Mouse (Mus musculus) cerebellum, adult 8-10 months (tissue): ENCODE measurements at regions not wholly inside any gene's neighbourhood (a gene's known extent, or its start where the extent isn't known, plus 50 kb on each side); places are given as distances from the start of the nearest gene placed in this dataset.

Experiments used
- DNase-seq: peaks from one replicate; pipeline ENCODE4 v3.0.0; 2022

DNA sequence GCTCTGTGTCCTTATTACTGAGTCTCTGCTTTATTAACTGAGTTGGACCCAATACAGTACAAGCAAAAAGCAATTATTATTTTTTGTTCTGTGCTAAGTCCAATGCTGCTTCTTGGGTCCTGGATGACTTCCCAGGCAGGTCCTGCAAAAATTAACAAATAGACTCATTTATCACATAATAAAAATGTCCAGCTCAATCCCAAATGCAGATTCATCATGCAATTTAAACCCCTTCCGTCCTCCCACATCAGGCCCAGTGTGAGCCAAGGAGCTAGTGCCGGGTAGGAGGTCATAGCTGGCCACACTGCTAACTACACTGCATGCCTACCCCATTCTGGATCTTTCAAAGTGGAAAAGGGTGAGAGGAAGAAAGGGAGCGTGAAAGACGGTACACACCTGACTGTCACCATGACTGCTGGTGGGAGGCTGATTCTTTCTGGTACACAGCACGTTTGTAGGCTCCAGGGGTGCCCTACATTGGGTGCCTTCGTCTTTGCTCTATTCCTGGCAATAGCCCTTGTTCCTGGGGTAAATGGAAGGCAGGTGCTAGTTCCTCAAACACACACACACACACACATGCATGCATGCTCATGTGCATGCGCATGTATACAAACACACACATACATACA lies 515.7 kb upstream of the Gm19410 start:
- DNase-seq = no peak

DNA sequence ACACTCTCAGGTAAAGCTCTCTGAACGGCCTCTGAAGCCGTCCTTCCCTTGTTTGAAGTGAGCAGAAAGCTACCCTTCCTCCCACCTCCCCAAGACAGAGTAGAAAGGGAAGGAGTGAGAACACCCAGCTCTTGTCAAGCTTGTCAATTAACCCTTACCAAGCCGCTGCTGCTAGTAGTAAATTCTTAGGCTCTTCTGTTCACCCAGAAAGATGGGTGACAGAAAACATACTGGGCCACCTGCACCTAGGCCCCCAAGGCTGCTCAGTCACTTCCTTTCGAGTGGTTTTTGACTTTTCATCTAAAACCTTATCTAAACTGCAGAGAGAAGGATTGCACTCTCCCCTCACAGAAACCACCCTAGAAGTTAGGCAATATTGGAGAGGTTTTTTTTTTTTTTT lies 514.9 kb upstream of the Gm19410 start:
- DNase-seq = no peak

DNA sequence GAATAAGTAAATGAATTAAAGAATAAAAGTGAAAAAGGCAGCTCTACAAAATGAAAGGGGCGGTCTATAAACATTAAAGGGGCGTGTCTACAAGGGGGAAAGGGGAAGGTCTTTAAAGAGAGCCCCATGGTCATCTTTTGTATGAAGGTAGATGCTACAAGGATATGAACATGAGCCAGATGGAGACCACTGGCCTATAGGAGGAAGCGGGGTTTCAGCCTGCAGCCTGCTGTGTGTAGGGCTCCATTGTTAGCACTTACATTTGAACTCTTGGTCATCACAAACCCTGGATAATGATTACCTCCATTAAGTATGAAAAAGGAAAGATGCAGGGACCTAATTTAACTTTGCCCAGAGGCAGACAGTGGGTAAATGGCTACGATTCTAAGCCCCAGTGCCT lies 511.6 kb upstream of the Gm19410 start:
- DNase-seq = no peak

DNA sequence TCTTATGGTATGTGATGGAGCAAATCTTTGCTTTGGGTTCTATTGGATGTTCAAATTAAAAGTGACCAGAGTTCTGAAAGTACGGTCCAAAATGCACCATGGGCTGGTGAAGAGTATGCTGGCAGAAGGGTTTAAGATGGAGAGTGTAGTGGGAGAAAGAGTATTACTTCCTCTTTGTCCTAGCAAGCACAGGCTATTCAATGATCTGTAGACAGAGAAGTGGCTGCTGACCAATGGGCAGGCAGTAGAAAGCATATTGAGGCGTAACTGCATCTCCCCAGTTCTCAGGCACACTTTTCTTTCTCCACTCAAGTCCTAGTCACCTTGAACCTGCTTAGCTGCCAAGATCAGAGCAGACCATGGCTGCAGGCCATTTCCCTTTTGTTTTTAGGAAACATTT lies 510.3 kb upstream of the Gm19410 start:
- DNase-seq = no peak

DNA sequence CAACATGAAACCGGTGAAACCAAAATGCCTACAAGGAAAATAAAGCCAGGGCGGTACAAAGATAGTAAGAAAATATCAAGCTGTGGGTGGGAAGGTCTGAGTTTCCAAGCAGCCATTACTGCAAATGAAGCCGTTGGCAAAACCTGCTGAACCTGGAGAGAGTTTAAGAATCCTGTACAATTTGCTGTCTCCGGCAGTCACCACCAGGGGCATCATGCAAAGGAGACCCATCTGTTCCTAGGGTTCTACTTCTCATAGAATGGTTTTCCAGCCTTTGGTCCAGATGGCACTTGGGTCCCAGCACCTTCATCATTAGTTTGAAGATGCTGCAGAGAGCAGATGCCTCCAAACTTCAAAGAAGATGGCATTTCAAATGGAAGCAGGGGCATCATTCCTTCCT lies 508.6 kb upstream of the Gm19410 start:
- no peak for DNase-seq

DNA sequence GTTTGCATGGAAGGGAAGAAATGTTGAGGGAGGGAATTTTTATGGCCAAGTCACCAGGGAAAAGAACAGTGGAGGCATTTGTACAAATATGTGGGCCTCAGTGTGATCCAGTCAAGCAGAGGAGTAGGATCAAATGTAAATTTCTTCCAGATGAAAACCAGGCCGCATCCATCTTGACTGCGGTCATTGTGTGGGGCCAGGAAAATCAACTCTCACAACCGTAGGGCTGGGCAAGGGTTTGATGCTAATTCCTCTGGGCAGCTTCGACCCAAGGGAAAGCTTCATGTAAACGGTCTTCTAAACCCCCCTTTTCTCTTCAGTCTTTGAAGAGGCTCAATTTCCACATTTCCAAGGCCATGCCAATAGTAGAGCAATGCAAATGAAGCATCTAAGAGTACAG lies 497.4 kb upstream of the Gm19410 start:
- DNase-seq = no peak

DNA sequence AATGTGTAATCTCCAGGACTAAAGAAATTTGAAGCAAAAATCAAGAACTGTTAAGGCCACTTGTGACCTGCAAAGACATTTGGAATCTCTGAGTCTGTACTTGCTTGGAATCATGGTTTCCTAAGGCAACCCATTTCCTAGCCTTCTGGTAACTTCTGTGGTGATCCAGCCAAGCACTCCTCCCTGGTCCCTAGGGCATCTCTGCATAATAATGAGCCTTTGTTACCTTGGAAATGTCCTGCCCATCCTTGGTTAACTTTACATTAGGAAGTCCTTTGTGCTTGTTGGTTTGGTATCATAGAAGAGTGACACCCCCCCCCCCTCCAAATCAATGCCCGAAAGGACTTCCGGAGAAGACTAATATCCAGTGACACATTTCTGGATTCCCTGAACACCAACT lies 496.6 kb upstream of the Gm19410 start:
- no peak for DNase-seq

DNA sequence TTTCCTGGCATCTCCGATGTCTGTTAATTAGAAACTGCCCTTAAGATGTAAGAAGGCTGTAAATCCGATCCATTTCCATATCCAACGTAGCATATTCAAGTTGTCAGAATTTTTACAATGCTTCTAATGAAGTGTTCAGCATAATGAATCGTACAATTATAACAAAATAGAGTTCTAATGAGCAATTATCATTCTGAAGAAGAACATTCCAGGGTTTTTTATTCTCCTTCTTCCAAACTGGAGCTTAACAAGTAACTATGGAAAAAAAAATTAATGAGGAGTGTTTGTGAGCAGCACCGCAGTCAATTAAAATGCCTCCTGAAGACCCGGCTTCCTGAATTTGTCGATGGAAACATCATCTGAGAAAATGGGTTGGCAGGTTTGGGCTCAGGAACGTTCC lies 489.6 kb upstream of the Gm19410 start:
- no peak for DNase-seq

DNA sequence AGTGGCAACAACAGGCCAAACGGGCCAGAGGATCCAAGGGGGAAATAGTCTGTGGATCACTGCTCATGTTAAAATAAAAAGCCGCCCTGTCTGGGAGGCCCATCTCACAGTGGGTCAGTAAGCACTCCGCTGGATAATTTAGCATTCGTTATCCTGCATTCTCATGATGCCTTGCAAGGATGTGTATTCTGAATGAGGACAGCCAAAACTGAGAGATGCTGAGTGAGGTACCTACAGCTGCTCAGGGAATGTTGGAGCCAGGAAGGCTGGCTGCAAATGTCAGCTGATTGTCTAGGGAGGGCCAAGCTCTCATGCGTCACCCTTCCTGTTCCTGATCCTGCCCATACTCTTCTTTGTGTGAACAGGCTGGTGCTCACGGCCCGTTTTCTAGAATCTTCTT lies 489.1 kb upstream of the Gm19410 start:
- no peak for DNase-seq

DNA sequence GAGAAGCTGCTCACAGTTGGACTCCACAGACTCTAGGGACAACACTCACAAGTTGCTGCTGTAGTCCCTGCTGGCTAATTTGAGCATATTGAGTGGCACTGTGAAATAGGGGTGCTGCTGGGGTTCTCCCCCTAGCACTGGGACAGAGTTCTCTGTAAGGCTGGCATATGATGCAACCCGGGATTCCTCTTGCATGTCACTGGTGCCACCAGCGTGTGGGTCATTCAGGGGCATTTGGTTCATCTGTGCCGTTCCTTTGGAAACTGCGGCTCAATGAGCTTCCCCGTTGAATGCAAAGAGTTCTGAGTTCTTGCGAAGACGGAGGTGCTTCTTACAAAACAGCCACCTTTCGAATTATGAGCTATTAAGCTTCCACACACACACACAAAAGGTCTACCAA lies 486.6 kb upstream of the Gm19410 start:
- no peak for DNase-seq

DNA sequence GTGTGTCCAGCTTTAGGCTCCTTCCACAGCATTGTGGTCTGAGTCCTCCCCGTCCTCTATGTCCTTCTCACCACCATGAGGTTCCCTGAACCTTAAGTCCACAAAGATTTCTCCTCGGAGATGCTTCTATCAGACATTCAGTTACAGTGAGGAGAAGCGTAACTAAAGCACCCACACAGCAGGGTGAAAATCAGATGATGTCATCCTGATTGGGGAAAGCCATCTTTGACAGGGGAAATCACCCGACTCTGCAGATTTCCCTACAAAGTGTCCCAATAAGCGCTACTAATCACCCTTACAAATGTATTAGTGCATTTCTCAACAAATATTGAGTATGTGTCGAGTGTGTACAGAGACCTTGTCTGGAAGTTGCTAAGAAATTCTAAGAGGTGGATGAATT lies 484.8 kb upstream of the Gm19410 start:
- DNase-seq = no peak

DNA sequence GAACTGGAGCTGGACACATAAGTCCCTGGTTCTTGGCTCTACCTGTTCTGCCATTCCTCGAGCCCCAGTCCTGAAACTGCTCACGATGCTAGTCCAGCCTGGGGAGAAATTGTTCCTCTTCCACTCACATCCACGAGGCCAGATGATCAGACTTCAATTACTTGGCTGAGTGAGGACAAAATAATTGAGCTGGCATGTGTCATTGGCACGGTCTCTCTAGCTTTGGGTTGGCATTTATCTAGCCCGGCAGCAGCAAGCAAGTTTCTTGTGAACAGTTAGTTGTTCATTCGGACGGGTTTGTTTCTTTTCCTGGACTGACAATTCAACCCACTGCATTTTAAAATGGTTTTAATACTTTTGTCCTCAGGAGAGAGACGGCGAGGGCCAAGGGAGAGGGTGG lies 482.2 kb upstream of the Gm19410 start:
- DNase-seq = no peak

DNA sequence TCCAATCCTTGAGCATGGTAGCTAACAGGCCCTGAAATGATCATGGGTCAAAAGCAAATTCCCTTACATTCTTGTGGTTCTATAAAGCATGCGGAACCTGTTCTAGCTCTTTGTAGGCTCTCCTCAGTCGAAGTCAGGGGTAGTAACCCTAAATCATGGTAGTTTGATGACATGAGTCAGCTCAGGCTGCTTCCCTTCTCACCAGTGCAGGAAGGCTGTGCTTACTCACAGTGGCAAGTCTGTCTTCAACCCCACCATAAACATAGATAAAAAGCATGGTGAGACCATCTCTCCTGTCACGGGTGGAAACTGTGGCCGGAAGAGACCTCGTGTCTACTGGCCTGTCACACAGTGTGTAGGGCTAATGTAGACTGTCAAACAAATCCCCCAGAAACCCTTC lies 476.6 kb upstream of the Gm19410 start:
- no peak for DNase-seq

DNA sequence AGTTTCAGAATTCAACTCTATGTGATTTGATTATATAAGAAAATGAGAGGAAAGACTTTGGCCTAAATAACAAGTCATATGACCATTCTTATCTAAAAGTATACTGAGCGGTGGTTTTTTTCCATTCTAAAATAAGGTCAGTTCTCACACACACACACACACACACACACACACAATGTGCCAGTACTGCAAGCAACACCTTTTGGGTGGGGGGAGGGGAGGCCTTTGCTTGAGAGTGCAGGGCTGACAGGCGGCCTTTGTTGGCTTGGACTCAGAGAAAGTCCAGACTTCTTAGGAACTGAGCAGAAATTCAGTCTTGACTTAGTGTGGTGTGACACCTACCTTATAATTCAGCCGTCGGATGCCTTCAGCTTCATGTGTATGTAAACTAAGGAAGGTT lies 475.6 kb upstream of the Gm19410 start:
- no peak for DNase-seq

DNA sequence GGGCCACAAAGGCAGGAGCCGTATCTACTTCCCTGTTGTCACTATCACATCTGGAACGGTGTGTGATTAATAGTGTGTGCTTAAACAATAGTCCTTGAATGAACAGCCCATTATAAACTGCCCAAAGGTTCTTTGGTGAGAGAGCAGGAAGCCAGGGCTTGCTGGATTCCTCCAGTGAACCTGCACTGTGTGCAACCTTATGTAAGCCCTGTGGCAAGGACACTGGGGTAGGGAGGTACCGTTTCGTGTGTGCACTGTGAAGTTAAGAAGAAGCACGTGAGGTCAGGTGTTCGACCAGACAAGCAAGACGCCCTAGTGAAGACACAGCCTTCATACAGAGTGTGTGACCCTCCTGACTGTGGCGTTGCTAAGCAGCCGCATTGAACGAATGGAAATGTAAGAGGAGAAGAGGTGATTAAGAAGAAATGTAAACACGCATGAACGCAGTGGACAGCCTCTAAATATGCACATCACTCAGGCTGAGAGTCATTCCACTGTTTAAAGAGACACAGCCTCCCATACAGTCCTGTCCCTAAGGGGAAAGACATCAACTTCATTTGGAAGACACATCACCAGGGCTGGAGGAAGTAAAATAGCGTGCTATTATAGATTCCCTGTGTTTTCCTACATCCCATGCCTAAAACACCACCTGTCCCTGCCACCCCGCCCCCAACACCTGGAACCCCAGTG lies 472.0 kb upstream of the Gm19410 start:
- no peak for DNase-seq

DNA sequence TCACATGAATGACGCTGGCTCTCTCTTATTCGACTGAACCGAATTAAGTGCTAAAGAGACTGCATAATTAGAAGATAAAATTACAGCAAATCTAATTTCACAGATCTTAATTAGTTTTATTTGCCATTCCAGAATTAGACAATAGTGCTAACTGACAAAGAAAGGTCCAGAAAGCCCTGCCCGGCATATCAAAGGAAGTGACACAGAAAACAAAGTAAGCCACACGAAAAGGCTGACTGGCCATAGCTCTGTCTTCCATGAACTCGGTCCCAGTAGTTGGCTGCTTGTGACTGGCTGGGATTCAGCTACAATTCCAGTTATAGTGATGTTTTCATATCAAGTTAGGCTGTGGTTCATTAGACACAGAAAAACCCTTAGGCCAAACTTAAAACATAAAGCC lies 468.7 kb upstream of the Gm19410 start:
- no peak for DNase-seq

DNA sequence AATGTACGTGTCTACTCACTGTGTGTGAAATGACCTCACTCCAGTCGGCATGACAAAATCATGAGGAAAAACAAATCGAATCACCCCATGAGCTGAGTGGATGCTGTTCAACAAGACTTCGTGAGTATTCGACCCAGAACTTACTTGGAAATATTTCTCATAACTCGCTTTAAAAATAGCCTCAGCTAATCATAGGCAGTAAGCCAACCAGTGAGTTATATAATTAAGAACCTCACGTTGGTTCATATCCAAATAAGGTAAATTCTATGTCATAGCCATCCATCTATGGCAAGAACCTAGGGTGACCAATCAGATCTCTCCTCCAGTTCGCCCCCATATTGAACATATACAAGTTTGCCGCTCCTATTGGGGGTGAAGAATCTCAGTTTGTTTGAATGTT lies 466.5 kb upstream of the Gm19410 start:
- no peak for DNase-seq

DNA sequence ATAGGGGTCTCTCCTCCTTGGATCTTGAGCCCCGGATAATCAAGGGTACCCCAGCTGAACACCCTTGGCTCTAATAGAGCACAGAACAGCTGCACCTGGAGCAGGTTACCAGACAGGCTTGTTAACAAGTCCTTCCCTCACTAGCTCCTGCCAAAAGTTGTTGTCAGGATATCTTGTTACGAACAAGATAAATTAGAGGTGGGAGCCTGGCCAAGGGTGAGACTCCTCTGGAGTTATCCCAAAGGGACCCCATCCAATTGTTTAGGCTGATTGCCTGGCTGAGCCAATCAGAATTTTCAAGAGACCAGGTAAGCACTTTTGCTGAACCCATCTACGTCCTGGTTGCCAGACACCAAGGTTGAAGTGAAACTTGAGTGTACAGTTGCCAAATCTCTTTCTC lies 465.2 kb upstream of the Gm19410 start:
- no peak for DNase-seq

DNA sequence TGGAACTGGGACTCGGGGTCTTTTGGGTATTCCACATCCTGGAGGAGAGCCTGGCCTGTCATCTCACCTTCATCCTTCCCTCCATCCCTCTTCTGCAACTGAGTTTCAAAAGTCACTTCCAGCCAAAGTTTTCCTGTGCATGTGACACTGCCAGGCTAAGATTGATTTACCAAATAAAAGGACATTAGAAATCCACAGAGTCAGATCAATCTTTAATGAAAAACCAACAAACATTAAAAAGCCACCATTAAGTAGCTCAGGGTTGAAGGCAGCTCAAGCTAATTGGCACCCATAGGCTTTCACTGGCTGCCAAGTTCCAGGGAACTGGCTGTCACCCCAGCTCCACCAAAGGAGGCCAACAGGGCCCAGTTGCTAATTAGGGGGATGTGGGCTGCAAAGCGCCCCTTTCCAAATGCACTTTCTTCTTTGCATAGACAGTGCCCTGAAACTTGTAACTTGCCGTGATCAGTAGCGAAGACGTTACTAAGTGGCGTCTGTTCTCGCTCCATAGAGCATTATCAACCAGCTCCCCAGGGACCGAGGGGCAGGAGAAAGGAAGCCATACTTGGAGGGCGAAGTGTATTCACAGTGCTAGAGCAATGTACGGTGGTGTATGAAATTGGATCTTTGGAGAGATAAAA lies 464.6 kb upstream of the Gm19410 start:
- peak; percentile 10 for DNase-seq

DNA sequence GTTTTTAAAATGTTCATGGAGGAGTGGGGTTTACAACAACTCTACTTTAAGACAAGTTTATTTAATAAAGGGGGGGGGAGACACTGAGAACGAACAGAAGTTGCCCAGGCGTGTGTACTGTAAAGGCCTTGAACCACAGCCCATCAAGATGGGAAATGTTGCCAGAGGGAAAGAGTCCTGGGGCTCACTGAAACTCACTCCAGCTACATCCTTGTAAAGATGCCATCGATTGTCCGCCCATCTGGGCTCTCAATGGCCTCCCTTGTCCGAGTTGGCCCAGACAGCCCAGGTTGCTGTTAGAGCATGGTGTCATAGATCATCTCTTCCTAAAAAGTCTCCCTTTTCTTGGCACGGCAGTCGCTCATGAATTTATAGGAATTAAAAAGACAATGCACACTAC lies 462.7 kb upstream of the Gm19410 start:
- no peak for DNase-seq

DNA sequence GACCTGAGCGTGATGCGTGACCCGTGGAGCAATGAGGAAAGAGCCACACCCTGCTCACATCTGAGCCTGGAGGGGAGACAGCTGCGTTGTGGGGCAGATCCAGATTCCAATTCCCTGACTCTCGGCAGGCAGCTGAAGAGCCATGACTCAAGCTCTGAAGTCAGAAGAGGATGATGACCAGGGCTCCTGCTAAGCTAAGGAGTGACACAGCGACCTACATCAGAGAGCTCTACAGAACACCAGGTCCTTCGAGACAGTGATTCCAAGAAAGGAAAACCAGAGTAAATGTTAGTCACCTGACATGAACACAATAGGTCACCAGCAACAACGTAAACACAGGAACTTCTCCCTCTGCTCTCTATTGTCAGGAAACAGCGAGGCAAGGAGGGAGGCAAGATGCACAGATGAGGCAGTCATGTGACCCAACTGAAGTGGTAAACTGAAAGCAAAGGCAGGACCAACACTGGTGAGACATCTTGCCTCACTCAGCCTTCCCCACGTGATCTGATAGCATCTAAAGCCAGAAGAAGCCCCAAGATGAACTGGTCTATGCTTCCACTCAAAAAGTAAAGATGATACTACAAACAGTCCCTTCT lies 444.2 kb upstream of the Gm19410 start:
- no peak for DNase-seq

DNA sequence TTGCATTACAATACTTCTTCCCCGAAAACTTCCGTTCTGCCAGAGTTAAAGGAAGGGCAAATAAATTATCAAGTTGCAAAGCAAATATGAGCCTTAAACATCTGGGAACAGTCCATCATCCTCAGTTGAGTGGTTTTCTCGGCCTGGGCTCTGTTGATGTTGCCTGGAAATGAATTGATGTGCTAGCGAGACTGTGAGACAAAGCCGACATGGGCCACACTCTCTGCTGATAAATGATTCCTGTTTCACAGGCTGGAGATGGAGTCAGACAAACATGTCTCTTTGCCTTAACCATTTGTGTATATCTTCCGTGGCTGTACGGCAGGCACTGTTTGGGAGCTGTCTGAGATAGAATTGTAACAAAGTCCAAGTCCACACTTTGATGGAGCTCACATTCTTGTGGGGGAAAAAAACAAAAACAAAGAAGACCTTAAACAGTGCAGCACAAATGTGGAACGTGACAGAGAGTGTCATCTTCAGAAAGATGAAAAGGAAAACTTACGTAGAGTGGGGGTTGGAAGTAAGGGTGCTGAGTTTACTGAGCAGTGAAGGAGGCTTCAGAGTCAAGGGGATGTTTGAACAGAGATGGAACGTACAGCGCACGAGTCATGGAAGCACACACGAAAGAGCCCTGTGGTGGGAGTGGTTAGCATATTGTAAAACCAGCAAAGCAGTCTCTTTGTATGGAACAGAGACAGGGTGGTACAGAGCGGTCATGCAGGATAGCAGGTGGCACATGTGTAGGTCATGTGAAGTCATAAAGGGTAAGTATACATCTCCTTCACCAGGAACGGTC lies 442.2 kb upstream of the Gm19410 start:
- no peak for DNase-seq
